Comparison of ENCODE assay signal across 33 mouse cellular contexts in the genomic region with DNA sequence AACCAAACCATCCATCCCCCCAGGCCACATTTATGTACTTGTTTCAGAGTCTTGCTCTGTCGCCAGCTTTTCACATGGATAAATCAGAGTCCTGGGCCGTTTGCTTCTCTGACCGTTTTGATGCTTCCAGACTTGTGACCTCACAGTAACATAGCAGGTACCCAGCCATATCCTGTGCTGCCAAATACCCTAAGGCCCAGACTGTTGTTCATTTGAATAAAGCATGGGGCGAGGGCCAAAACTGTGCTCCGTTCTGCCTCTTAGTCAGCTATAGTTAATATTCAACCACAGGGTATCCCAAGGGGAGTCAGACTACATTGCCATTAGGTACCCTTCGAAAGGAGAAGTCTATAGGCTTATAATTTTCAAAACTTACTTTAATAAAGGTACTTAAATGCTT. TPM values are rescaled to one million over a fixed set of nuclear protein-coding genes. Genes with fewer than 3 reads are reported as not detected.
A peak's percentile ranks its signal among the peaks of the same experiment; 100 is the strongest.
DNase-seq lines count a peak whose midpoint lies in the region; ATAC-seq and TF ChIP-seq lines count a peak whose summit lies in the region.
"Had no signal": no experiment of that assay in that cellular context is flagged by ENCODE, and none has a peak within 500 bp of the region (broad histone marks: within the 10 kb centered on the region; RNA-seq: fewer than 3 reads in every experiment).

No protein-coding gene starts in this region.

- peak; percentile 81 for DNase-seq in kidney, adult 2 months
- peak; percentile 62 to 70 for DNase-seq in kidney, postnatal 36 days
- DNase-seq in thymus, adult 18-20 months, result no peak
- no peak for DNase-seq in hindbrain, postnatal 0 days (ENCODE audit: low spot score)
- no peak for DNase-seq in forebrain, postnatal 0 days
- DNase-seq: adrenal gland, postnatal 10 days; B cell, adult 2 months; cerebellum, adult 11 months; cerebellum, adult 9-10 months; cerebellum, postnatal 36 days; gastrocnemius, postnatal 25 days; heart, adult 18-20 months; heart, postnatal 36 days; layer of hippocampus, postnatal 36 days; liver; lung, adult 2 months; lung, postnatal 10 days; thymus, adult 2 months had no signal

- H3K4me1 ChIP-seq in kidney, adult 2 months (ENCODE audit: control insufficient read depth, insufficient read depth, low read length), result peaks cover 4% of the 10 kb centered on the region
- H3K4me1 ChIP-seq in kidney, embryonic 16.5 days (ENCODE audit: insufficient read depth, low read length), result no peaks in the 10 kb centered on the region
- no peaks in the 10 kb centered on the region for H3K4me1 ChIP-seq in hindbrain, postnatal 0 days (ENCODE audit: insufficient read depth, low read length)
- H3K4me1 ChIP-seq in forebrain, postnatal 0 days (ENCODE audit: insufficient read depth), result no peaks in the 10 kb centered on the region
- H3K4me1 ChIP-seq: forebrain, embryonic 13.5 days; hindbrain, embryonic 12.5 days; midbrain, embryonic 13.5 days; neural tube, embryonic 13.5 days had no signal

- no peak overlapping the region for H3K4me2 ChIP-seq in kidney, embryonic 16.5 days (replicated peaks; ENCODE audit: low read depth, low read length)
- no peak overlapping the region for H3K4me2 ChIP-seq in hindbrain, postnatal 0 days (ENCODE audit: low read depth, low read length)
- no peak overlapping the region for H3K4me2 ChIP-seq in forebrain, postnatal 0 days (ENCODE audit: low read depth)
- H3K4me2 ChIP-seq: forebrain, embryonic 13.5 days; heart, embryonic 11.5 days; hindbrain, embryonic 12.5 days; midbrain, embryonic 13.5 days; neural tube, embryonic 13.5 days had no signal

- no peaks in the 10 kb centered on the region for H3K36me3 ChIP-seq in kidney, adult 2 months (ENCODE audit: control insufficient read depth, insufficient read depth, low read length)
- H3K36me3 ChIP-seq in kidney, embryonic 16.5 days (ENCODE audit: insufficient read depth, low read length), result no peaks in the 10 kb centered on the region
- H3K36me3 ChIP-seq in hindbrain, postnatal 0 days (ENCODE audit: insufficient read depth, low read length), result no peaks in the 10 kb centered on the region
- no peaks in the 10 kb centered on the region for H3K36me3 ChIP-seq in forebrain, postnatal 0 days (ENCODE audit: insufficient read depth)
- H3K36me3 ChIP-seq: hindbrain, embryonic 12.5 days; midbrain, embryonic 13.5 days; neural tube, embryonic 13.5 days had no signal

- WGBS in kidney, adult 2 months, result 29% methylated on average over 6 of the region's 6 CpGs
- WGBS in kidney, embryonic 16.5 days, result 70% methylated on average over 6 of the region's 6 CpGs
- WGBS in hindbrain, postnatal 0 days, result 71% methylated on average over 6 of the region's 6 CpGs
- 78% methylated on average over 6 of the region's 6 CpGs for WGBS in forebrain, postnatal 0 days

- no peak for TF ChIP-seq POLR2A in kidney, adult 2 months (IDR thresholded peaks at IDR 0.05; ENCODE audit: low read depth, low read length)

- H3K27ac ChIP-seq in kidney, adult 2 months (ENCODE audit: insufficient read depth, low read depth, low read length), result no peak overlapping the region
- H3K27ac ChIP-seq in kidney, embryonic 16.5 days (ENCODE audit: low read length), result no peak overlapping the region
- no peak overlapping the region for H3K27ac ChIP-seq in hindbrain, postnatal 0 days
- H3K27ac ChIP-seq in forebrain, postnatal 0 days (ENCODE audit: low read depth, low read length), result no peak overlapping the region
- H3K27ac ChIP-seq: forebrain, embryonic 13.5 days; hindbrain, embryonic 12.5 days; liver, embryonic 14.5 days; macrophage; midbrain, embryonic 13.5 days; neural tube, embryonic 13.5 days; stomach, postnatal 0 days had no signal

- TF ChIP-seq CTCF in kidney, adult 2 months (conservative IDR thresholded peaks at IDR 0.05; ENCODE audit: insufficient read depth, insufficient read length, low read depth, low read length), result no peak
- TF ChIP-seq CTCF in hindbrain, postnatal 0 days (IDR thresholded peaks at IDR 0.05; ENCODE audit: low read depth), result no peak
- no peak for TF ChIP-seq CTCF in forebrain, postnatal 0 days (IDR thresholded peaks at IDR 0.05; ENCODE audit: low read depth)

- no peak overlapping the region for H3K4me3 ChIP-seq in kidney, adult 2 months (ENCODE audit: insufficient read depth, low read depth, low read length)
- H3K4me3 ChIP-seq in kidney, embryonic 16.5 days (ENCODE audit: low read length), result no peak overlapping the region
- no peak overlapping the region for H3K4me3 ChIP-seq in hindbrain, postnatal 0 days (ENCODE audit: low read length)
- no peak overlapping the region for H3K4me3 ChIP-seq in forebrain, postnatal 0 days (ENCODE audit: low read depth, low read length)
- H3K4me3 ChIP-seq: forebrain, embryonic 13.5 days; hindbrain, embryonic 12.5 days; midbrain, embryonic 13.5 days; neural tube, embryonic 13.5 days had no signal

- H3K9ac ChIP-seq in kidney, embryonic 16.5 days (replicated peaks; ENCODE audit: low read length), result no peak overlapping the region
- no peak overlapping the region for H3K9ac ChIP-seq in hindbrain, postnatal 0 days (replicated peaks; ENCODE audit: low read length)
- H3K9ac ChIP-seq in forebrain, postnatal 0 days, result no peak overlapping the region
- H3K9ac ChIP-seq: forebrain, embryonic 13.5 days; hindbrain, embryonic 12.5 days; liver, embryonic 14.5 days; midbrain, embryonic 13.5 days; neural tube, embryonic 13.5 days had no signal

- H3K27me3 ChIP-seq in kidney, adult 2 months (replicated peaks; ENCODE audit: control insufficient read depth, insufficient read depth, low read length), result no peaks in the 10 kb centered on the region
- no peaks in the 10 kb centered on the region for H3K27me3 ChIP-seq in kidney, embryonic 16.5 days (ENCODE audit: insufficient read depth, low read length)
- H3K27me3 ChIP-seq in hindbrain, postnatal 0 days (ENCODE audit: insufficient read depth, low read length), result no peaks in the 10 kb centered on the region
- no peaks in the 10 kb centered on the region; the same call in 1 of the 2 replicates for H3K27me3 ChIP-seq in forebrain, postnatal 0 days (ENCODE audit: insufficient read depth, low read length)
- H3K27me3 ChIP-seq: forebrain, embryonic 13.5 days; hindbrain, embryonic 12.5 days; midbrain, embryonic 13.5 days; neural tube, embryonic 13.5 days had no signal

- H3K9me3 ChIP-seq in kidney, embryonic 16.5 days (ENCODE audit: low read length), result no peaks in the 10 kb centered on the region
- no peaks in the 10 kb centered on the region for H3K9me3 ChIP-seq in hindbrain, postnatal 0 days (ENCODE audit: low read length)
- H3K9me3 ChIP-seq in forebrain, postnatal 0 days (ENCODE audit: low read length), result no peaks in the 10 kb centered on the region
- H3K9me3 ChIP-seq: forebrain, embryonic 13.5 days; hindbrain, embryonic 12.5 days; midbrain, embryonic 13.5 days; neural tube, embryonic 13.5 days had no signal

- peak; percentile 82 for ATAC-seq in kidney, embryonic 16.5 days (ENCODE audit: low FRiP score, low TSS enrichment)
- no peak for ATAC-seq in hindbrain, postnatal 0 days
- no peak for ATAC-seq in forebrain, postnatal 0 days
- ATAC-seq: forebrain, embryonic 13.5 days; intestine, embryonic 16.5 days; midbrain, embryonic 13.5 days had no signal

RNA-seq across cellular contexts. Expression of gene B4galnt2, which starts 21.7 kb away (rescaled TPM):
- polyA plus RNA-seq in kidney, adult 2 months (2012; rRNA removed), result 0.19 and 0.38 TPM in 2 replicates
- polyA plus RNA-seq in kidney, embryonic 16.5 days (2015; fragmentation: Nextera tagmentation; extraction: Ambion mirVana), result 1.4 and 1.9 TPM in 2 replicates
- total RNA-seq in hindbrain, postnatal 0 days (2014; rRNA removed), result not detected in 2 replicates
- not detected in 2 replicates for polyA plus RNA-seq in hindbrain, postnatal 0 days (2015; fragmentation: Nextera tagmentation; extraction: Ambion mirVana)
- not detected in 2 replicates for total RNA-seq in forebrain, postnatal 0 days (2014; rRNA removed)
- polyA plus RNA-seq in forebrain, postnatal 0 days (2015; fragmentation: Nextera tagmentation; extraction: Ambion mirVana), result not detected in 2 replicates
- total RNA-seq: adrenal gland, postnatal 10 days; gastrocnemius, adult 18-20 months; gastrocnemius, postnatal 25 days; heart, adult 18-20 months; heart, postnatal 36 days; layer of hippocampus, postnatal 36 days; left cerebral cortex, postnatal 10 days; megakaryocyte-erythroid progenitor cell, adult 5-6 weeks had no signal
- polyA plus RNA-seq: embryonic facial prominence, embryonic 11.5 days; forebrain, embryonic 13.5 days; hindbrain, embryonic 12.5 days; limb, embryonic 11.5 days; lung, adult 2 months; midbrain, embryonic 13.5 days; neural tube, embryonic 13.5 days; thymus, adult 2 months had no signal

Comparison
In these comparisons a context has a peak if more than half of its experiments do, and no peak if none do; other contexts are left out.
1. DNase-seq: peak in kidney, adult 2 months (single experiment) and kidney, postnatal 36 days (2 of 2); none in thymus, adult 18-20 months (0 of 2), hindbrain, postnatal 0 days (single experiment) and forebrain, postnatal 0 days (single experiment).